Mouse (Mus musculus) heart, embryonic 14.5 days (tissue): ENCODE measurements around the gene Ldlrad3. TPM values are rescaled to one million over a fixed set of nuclear protein-coding genes. Genes with fewer than 3 reads are reported as not detected.
A peak's percentile ranks its signal among the peaks of the same experiment; 100 is the strongest.

Source experiments
- ATAC-seq: fragments of 200-750 bp; cut with Nextera tagmentation; 2 replicates; pipeline ENCODE4 v1.8.0; 2017; ENCODE audit warnings: low read depth, moderate TSS enrichment; ENCODE audit not compliant: insufficient number of reproducible peaks, insufficient read depth, low FRiP score
- H3K27ac ChIP-seq, 2 experiments: fragments of 200-500 bp in 1 of 2; fragments of 300-500 bp in 1 of 2; sonication (generic) in 1 of 2; replicated peaks in 1 of 2; 2 replicates each; pipeline ENCODE4 v1.5.1; 2012 to 2014; ENCODE audit warnings: low read depth in 2 of 2, low read length in 2 of 2, control low read depth in 1 of 2, mild to moderate bottlenecking in 1 of 2, mixed read lengths in 1 of 2; ENCODE audit not compliant: control insufficient read depth in 1 of 2, insufficient read depth in 1 of 2
- H3K27me3 ChIP-seq: fragments of 300-500 bp; sonication (generic); 2 replicates; pipeline ENCODE4 v1.6.1; 2014; ENCODE audit warnings: mild to moderate bottlenecking, low read length, control low read depth; ENCODE audit not compliant: control insufficient read depth, insufficient read depth
- H3K36me3 ChIP-seq: fragments of 300-500 bp; sonication (generic); 2 replicates; pipeline ENCODE4 v1.6.1; 2014; ENCODE audit warnings: mild to moderate bottlenecking, control low read depth, low read length, mixed read lengths; ENCODE audit not compliant: control insufficient read depth, insufficient read depth
- H3K4me1 ChIP-seq, 2 experiments: fragments of 200-500 bp in 1 of 2; fragments of 300-500 bp in 1 of 2; sonication (generic) in 1 of 2; 2 replicates each; pipeline ENCODE4 v1.6.1; 2012 to 2014; ENCODE audit warnings: low read length in 2 of 2, control low read depth in 1 of 2, mixed read lengths in 1 of 2; ENCODE audit not compliant: control insufficient read depth in 2 of 2, insufficient read depth in 2 of 2
- H3K4me2 ChIP-seq: fragments of 300-500 bp; sonication (generic); 2 replicates; pipeline ENCODE4 v1.6.1; 2014; ENCODE audit warnings: mild to moderate bottlenecking, low read length
- H3K4me3 ChIP-seq, 2 experiments: fragments of 200-500 bp in 1 of 2; fragments of 300-500 bp in 1 of 2; sonication (generic) in 1 of 2; 2 replicates each; pipeline ENCODE4 v1.5.1; 2012 to 2014; ENCODE audit warnings: low read length in 2 of 2, mild to moderate bottlenecking in 2 of 2, control low read depth in 1 of 2, low read depth in 1 of 2, moderate library complexity in 1 of 2; ENCODE audit not compliant: control insufficient read depth in 1 of 2, insufficient read depth in 1 of 2
- H3K9ac ChIP-seq: fragments of 300-500 bp; sonication (generic); 2 replicates; pipeline ENCODE4 v1.6.1; 2014; ENCODE audit warnings: mild to moderate bottlenecking, low read length
- H3K9me3 ChIP-seq: fragments of 300-500 bp; sonication (generic); 2 replicates; pipeline ENCODE4 v1.6.1; 2016; ENCODE audit warnings: low read length, control low read depth; ENCODE audit not compliant: control insufficient read depth
- WGBS: fragments of 180-500 bp; shearing (Covaris S2); extraction: QIAGEN DNeasy Blood & Tissue Kit; methylation state at CpG from one replicate; pipeline ENCODE4 v1.1.7; 2014; 5-methylcytosine and 5-hydroxymethylcytosine counted together
- polyA plus RNA-seq: library from polyadenylated mRNA; unstranded; fragments of >200 nt; fragmentation: Nextera tagmentation; extraction: Ambion mirVana; gene quantifications from 2 replicates; pipeline ENCODE4 v1.2.1, GENCODE M21; 2014

The Ldlrad3 gene
- polyA plus RNA-seq, 1 experiment from 2014 or later, result 13.7 TPM

- Histone ChIP-seq H3K27ac (no peak overlapping the region), H3K27me3 (no peaks in the 10 kb centered on the region), H3K4me1 (peaks cover 17 to 33% of the 10 kb centered on the region in 2 experiments), H3K36me3 (no peaks in the 10 kb centered on the region), H3K9me3 (no peaks in the 10 kb centered on the region), H3K9ac (no peak overlapping the region), H3K4me2 (no peak overlapping the region), H3K4me3 (no peak overlapping the region)
- 66% methylated on average over 2 of the region's 2 CpGs for WGBS
- ATAC-seq, result no peak
Observed at GRCm38 (mm10) chr2:102040011-102040410, 146.2 kb downstream of the Ldlrad3 start.

DNA sequence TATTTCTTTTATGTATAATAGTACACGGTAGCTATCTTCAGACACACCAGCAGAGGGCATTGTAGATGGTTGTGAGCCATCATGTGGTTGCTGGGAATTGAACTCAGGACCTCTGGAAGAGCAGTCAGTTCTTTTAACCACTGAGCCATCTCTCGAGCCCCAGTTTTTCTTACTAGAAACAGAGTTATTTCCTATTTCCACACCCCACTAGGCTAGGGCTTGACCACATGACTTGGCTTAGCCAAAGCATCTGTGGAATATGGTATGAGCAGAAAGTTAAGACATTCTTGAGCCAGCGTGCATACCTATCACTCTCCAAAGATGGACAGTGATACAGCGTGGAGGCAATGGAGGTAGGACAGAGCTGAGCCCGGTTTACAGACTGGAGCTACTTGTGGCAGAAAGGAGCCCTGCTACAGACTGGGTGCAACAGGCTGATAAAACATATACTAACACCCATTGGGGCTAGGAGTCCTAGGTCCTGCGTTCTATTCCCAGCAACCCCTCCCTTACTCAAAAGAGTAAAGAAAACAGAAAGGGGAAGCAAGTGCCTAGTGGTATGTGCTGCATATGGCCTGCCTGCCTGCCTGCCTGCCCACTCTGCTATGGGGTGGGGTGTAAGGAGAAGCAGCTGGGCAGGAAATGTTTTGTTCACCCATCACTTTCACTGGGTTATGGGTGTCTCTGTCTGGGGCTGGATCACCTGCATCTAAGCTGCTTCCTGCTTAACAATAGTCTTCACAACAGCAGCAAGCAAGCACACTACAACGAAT, 147.1 kb downstream of the Ldlrad3 start:
- Histone ChIP-seq H3K27ac (no peak overlapping the region), H3K4me2 (no peak overlapping the region), H3K36me3 (no peaks in the 10 kb centered on the region), H3K27me3 (no peaks in the 10 kb centered on the region), H3K4me3 (no peak overlapping the region), H3K9ac (no peak overlapping the region), H3K9me3 (no peaks in the 10 kb centered on the region), H3K4me1 (peaks cover 17 to 33% of the 10 kb centered on the region in 2 experiments)
- 80% methylated on average over 7 of the region's 7 CpGs for WGBS
- ATAC-seq, result no peak

- H3K36me3 ChIP-seq, result no peaks in the 10 kb centered on the region
- H3K9ac ChIP-seq, result no peak overlapping the region
- WGBS, result 45% methylated on average over 10 of the region's 10 CpGs
Observed at GRCm38 (mm10) chr2:102038229-102038894, 147.8 kb downstream of the Ldlrad3 start.

DNA sequence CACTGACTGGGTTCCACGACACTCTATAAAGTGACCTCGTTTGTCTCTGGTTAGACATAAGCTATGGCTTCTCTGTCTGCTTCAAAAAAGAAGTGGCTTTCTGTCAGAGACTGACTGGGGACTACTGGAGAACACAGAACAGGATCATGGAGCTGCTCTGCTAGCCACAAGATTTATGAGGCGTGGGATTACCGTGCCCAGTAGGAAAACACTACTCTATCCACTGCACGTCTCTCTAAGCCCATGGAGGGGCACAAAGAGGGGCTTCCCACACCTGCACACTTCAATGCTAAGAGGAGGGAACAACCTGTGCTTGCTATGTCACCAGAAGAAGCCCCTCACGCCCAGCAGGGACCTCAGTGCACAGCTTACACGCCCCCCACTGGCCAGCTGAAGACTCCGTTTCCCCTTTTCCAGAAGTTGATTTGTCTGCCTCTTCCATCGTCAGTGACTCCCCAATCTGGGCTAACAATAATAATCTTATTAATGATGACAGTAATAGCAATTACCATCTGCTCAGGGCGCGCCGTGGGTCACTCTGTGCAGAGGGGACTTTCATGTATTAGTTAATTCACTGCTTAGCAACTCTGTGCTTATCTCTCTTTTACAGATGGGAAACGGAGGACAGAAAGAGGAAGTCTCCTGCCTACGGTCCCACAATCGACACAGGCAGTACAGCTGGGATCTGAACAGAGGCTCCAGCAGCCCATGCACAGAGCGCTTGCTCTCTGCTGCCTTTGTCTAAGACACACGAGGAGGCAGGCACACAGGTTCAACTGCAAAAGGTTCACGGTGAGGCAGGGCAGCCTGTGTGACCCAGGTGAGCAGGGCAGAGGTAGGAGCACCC, 149.3 kb downstream of the Ldlrad3 start:
- Histone ChIP-seq H3K9me3 (no peaks in the 10 kb centered on the region), H3K36me3 (no peaks in the 10 kb centered on the region), H3K27ac (0 out of 4 replicates have a peak overlapping the region, but pooled peaks of 1 of the 2 experiments have one; percentile 17), H3K9ac (peak overlapping the region; percentile 2; the same call in 1 of the 2 replicates), H3K4me1 (peaks cover 32 to 47% of the 10 kb centered on the region in 2 experiments), H3K27me3 (no peaks in the 10 kb centered on the region), H3K4me3 (no peak overlapping the region), H3K4me2 (peak overlapping the region; percentile 11)
- ATAC-seq, result no peak
- WGBS, result 64% methylated on average over 18 of the region's 18 CpGs

More at GRCm38 (mm10) chr2:102038229-102038894, 147.8 kb downstream of the Ldlrad3 start:
- peak overlapping the region in 1 of 2 experiments; percentile 8; a peak in 1 of 4 replicates for H3K27ac ChIP-seq
- no peaks in the 10 kb centered on the region for H3K9me3 ChIP-seq
- no peaks in the 10 kb centered on the region for H3K27me3 ChIP-seq
- ATAC-seq, result 0 out of 2 replicates have a peak, but pooled peaks have one; percentile 48
- H3K4me1 ChIP-seq, result peaks cover 23 to 38% of the 10 kb centered on the region in 2 experiments
- H3K4me2 ChIP-seq, result 0 out of 2 replicates have a peak overlapping the region, but pooled peaks have one; percentile 0
- no peak overlapping the region for H3K4me3 ChIP-seq

GRCm38 (mm10) chr2:102034513-102034879, 151.7 kb downstream of the Ldlrad3 start:
- Histone ChIP-seq H3K27me3 (no peaks in the 10 kb centered on the region), H3K9ac (no peak overlapping the region), H3K4me2 (no peak overlapping the region), H3K4me3 (no peak overlapping the region), H3K27ac (no peak overlapping the region), H3K4me1 (peaks cover 27 to 40% of the 10 kb centered on the region in 2 experiments), H3K36me3 (no peaks in the 10 kb centered on the region), H3K9me3 (no peaks in the 10 kb centered on the region)
- WGBS, result 85% methylated on average over 11 of the region's 11 CpGs
- ATAC-seq, result no peak

DNA sequence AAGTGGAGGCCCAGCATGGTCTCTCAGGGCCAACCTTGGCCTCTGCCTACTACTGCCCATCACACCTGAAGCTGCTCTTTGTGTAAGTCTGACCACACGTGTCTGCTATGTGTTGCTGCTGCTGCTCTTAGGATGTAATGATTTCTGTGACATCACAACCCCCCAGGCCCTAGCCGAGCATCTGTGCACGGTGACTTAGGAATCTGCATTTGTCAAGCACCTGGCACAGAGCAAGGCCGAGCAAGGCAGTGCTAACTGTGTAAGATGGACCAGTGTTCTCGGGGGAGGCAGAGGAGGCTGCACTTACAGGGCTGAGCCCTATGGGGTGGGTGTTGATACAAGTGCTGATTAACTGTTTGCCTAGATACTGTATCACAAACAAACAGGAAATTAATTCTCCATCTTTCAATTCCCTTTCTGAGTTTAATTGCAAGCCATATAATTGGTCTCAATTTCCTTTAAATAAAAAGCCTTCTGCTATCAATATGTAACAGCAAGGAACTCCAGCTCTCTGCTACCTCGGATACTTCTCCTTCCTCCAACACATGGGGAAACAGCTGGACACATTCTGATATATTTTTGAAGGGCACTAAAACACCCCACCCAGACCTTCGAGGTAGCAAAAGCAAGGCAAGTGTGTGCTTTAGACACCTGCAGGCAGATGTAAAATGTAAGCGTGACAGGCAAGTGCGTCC, 152.2 kb downstream of the Ldlrad3 start:
- no peaks in the 10 kb centered on the region for H3K9me3 ChIP-seq
- no peak for ATAC-seq
- WGBS, result 67% methylated on average over 9 of the region's 9 CpGs

More for the DNA sequence above, 152.2 kb downstream of the Ldlrad3 start:
- Histone ChIP-seq H3K4me2 (no peak overlapping the region), H3K9ac (no peak overlapping the region), H3K4me1 (peaks cover 27 to 34% of the 10 kb centered on the region in 2 experiments), H3K27ac (no peak overlapping the region), H3K4me3 (no peak overlapping the region), H3K27me3 (no peaks in the 10 kb centered on the region), H3K36me3 (no peaks in the 10 kb centered on the region)
